Mouse (Mus musculus) liver, embryonic 14.5 days (tissue): ENCODE results near the gene E030025P04Rik.

Experiments
- CTCF ChIP-seq: IDR thresholded peaks from 2 replicates; pipeline ENCODE4 v1.5.1; 2016; ENCODE audit warnings: antibody characterized with exemption, low read depth, control low read depth
- EP300 ChIP-seq: IDR thresholded peaks from 2 replicates; pipeline ENCODE4 v1.6.1; 2016; ENCODE audit warnings: antibody characterized with exemption, low read depth

DNA sequence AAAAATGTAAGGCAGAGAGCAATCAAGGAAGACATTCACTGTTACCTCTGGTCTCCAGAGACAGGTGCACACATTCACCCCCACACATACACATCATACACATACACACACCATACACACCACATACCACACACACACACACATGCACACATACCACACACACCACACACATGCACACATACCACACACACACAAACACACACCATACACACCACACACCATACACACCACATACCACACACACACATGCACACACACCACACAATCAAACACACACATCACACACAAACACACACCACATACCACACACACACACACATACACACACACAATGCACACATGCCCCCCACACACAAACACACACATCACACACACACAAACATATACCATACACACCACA, 35.1 kb downstream of the E030025P04Rik start:
- TF ChIP-seq CTCF (no peak), EP300 (no peak)
